Mouse (Mus musculus) embryonic fibroblast, embryonic 13.5 days (primary cell): ENCODE measurements around the gene Tep1. TPM values are rescaled to one million over a fixed set of nuclear protein-coding genes. Genes with fewer than 3 reads are reported as not detected.
A peak's percentile ranks its signal among the peaks of the same experiment; 100 is the strongest.

ENCODE experiments used
- H3K27ac ChIP-seq: 2 replicates; pipeline ENCODE4 v1.5.1; 2012; ENCODE audit warnings: low read length, control low read depth, inconsistent platforms; ENCODE audit not compliant: insufficient read depth
- H3K4me1 ChIP-seq: 2 replicates; pipeline ENCODE4 v1.6.1; 2011; ENCODE audit warnings: low read length; ENCODE audit not compliant: control insufficient read depth, insufficient read depth
- H3K4me3 ChIP-seq: 2 replicates; pipeline ENCODE4 v1.5.1; 2011; ENCODE audit warnings: mild to moderate bottlenecking, control low read depth, low read length; ENCODE audit not compliant: insufficient read depth
- CTCF ChIP-seq: IDR thresholded peaks from 2 replicates; pipeline ENCODE4 v1.5.1; 2011; ENCODE audit warnings: mild to moderate bottlenecking, control low read depth, low read length, moderate library complexity, borderline replicate concordance; ENCODE audit not compliant: insufficient read depth
- POLR2A ChIP-seq: IDR thresholded peaks from 2 replicates; pipeline ENCODE4 v1.6.1; 2011; ENCODE audit warnings: low read depth, mild to moderate bottlenecking, control low read depth, low read length, moderate library complexity
- polyA plus RNA-seq: library from polyadenylated mRNA; stranded (reverse); fragments of >200 nt; gene quantifications from 2 replicates; pipeline ENCODE4 v1.2.4, GENCODE M21; 2011; ENCODE audit warnings: low read depth; ENCODE audit not compliant: missing spikeins, insufficient read length

Gene Tep1
- polyA plus RNA-seq, 1 experiment, result 26.1 TPM

DNA sequence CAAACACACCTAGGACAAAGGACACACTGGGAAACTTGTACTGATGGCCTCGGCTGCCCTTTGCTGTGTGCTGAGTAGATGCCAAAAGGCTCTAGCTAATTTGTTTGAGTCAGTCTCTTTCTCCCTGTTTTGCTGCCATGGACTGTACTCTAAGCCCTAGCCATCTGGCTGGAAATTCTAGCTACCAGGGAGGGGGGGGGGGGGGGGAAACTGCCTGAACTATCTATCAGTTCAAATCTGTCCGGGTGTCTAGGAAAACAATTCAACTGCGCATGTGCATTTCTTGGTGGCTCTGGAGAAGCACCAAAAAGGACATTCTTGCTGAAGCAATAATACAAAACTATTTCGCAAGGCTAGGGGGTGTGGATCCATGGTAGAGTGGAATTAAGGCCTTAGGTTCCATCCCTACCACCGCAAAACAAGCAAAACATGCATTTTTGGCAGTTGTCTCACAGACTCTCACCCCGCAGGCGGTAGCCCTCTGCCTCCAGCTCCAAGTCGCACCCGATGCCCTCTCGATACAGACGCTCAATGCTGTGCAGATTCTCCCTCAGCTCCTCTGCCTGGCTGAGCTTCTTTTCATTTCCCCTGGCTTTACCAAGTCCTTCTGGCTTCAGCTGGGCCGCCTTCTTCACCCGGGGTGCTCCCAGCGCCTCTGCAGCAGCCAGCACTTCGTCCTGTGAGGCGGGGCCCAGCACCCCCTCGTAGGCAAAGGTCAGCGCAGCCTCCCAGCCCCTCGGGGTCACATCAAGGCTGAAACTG, 25.8 kb upstream of the Tep1 start:
- TF ChIP-seq CTCF (no peak), POLR2A (no peak; the same call in none of the 2 replicates)
- H3K4me3 ChIP-seq, result no peak overlapping the region
- H3K27ac ChIP-seq, result peak overlapping the region; percentile 87
- H3K4me1 ChIP-seq, result peaks cover 11% of the 10 kb centered on the region

DNA sequence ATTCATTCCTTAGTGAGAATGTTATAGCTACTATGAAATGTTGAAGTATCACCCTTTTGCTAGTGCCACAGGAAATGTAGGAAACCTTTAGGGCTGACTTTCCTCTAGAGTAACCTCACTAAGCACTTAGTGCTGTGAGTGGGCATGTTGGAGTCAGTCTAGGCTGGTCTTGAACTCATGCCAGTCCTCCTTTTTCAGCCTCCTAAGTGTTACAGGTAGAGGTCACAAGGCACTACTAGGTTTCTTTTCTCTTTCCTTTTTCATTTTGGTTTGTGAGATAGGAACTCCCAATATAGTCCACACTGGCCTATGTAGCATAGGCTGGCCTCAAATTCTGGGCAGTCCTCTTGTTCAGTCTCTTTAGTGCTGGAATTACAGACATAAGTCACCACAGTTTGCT, 25.0 kb upstream of the Tep1 start:
- peaks cover 11% of the 10 kb centered on the region; the same call in 1 of the 2 replicates for H3K4me1 ChIP-seq
- no peak overlapping the region for H3K4me3 ChIP-seq
- H3K27ac ChIP-seq, result peak overlapping the region; percentile 87
- TF ChIP-seq POLR2A (no peak), CTCF (no peak)

DNA sequence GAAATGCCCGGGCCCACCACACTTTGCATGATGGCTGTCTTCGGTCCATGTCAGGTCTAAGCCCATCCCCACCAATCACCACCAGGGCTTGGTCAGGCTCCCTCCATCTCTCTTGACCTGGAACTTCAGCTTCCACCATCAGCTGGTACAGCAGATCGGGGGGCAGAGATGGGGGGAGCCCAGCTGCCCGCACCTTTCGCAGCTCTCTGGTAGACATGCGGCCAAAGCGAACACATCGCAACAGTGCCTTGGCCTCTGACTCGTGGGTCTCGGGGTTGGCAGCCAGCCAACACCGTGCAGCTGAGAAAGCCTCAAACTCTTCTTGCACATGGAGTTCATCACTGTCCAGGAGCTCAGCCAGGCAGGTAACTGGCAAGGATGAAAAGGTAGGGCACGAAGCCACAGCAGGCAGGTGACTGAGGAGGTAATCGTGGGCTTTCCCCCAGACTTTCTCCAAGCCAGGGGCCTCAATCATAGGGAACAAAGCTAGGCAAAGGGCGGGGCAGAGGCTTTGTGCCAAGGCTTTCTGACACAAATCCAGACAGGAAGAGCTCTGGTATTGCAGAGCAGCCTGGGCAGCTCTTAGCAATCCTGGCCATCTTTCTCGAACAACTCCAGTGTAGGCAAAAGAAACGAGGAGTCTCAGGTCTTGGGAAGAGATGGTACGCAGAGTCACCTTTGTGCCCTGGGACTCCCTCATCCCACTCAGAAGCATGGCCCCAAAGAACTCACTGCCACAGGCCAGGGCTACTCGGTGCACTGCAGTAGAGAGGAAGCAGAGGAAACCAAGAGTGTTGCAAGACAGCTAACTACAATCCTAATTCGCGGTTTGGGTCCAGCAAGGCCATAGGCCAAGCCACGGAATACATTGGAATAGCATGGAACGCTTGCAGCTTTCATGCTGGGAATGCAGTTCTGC, 22.4 kb upstream of the Tep1 start:
- TF ChIP-seq CTCF (no peak), POLR2A (no peak)

DNA sequence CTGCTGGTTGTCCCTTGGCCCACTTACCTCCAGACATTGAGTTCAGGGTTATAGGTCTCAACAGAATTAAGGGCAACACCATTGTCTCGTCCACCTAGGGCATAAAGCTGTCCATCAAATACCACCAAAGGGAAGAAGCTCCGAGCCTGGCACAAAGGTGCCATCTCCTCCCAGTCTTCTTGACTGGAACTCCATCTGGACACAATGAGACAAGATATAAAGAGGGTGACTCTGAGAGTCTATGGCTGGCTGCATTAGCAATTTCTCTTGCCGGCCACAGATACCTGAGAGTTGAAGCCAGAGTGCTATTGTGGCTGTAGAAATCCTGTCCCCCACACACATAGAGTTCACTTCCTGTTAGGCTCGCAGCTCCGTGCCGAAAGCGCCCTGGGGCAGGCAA, 21.7 kb upstream of the Tep1 start:
- H3K27ac ChIP-seq, result no peak overlapping the region
- H3K4me1 ChIP-seq, result 0 out of 2 replicates have a peak, but pooled peaks cover 5% of the 10 kb centered on the region
- H3K4me3 ChIP-seq, result no peak overlapping the region
- TF ChIP-seq POLR2A (no peak), CTCF (no peak)

More for the DNA sequence above, 22.4 kb upstream of the Tep1 start:
- H3K4me1 ChIP-seq, result peaks cover 11% of the 10 kb centered on the region; the same call in 1 of the 2 replicates
- no peak overlapping the region for H3K27ac ChIP-seq
- H3K4me3 ChIP-seq, result no peak overlapping the region

DNA sequence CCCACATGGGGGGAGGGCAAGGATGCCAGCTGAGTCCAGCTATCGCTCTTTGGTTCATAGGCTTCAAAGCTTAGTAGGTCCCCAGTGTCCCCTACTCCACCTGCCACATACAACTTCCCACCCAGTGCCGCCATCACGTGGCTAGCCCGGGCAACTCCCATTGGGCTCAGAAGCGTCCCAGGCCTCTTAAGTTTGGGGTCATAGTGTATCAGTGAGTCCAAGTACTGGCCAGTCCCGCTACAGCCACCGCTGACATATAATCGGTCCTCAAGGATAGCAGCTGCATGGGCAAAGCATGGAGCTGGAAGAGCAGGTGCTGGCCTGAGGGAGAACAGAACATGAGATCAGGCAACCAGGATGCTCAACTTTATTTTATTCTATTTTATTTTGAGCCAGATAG, 21.3 kb upstream of the Tep1 start:
- H3K4me1 ChIP-seq, result 0 out of 2 replicates have a peak, but pooled peaks cover 4% of the 10 kb centered on the region
- H3K27ac ChIP-seq, result no peak overlapping the region
- no peak overlapping the region for H3K4me3 ChIP-seq
- TF ChIP-seq POLR2A, result no peak
- TF ChIP-seq CTCF, result no peak

DNA sequence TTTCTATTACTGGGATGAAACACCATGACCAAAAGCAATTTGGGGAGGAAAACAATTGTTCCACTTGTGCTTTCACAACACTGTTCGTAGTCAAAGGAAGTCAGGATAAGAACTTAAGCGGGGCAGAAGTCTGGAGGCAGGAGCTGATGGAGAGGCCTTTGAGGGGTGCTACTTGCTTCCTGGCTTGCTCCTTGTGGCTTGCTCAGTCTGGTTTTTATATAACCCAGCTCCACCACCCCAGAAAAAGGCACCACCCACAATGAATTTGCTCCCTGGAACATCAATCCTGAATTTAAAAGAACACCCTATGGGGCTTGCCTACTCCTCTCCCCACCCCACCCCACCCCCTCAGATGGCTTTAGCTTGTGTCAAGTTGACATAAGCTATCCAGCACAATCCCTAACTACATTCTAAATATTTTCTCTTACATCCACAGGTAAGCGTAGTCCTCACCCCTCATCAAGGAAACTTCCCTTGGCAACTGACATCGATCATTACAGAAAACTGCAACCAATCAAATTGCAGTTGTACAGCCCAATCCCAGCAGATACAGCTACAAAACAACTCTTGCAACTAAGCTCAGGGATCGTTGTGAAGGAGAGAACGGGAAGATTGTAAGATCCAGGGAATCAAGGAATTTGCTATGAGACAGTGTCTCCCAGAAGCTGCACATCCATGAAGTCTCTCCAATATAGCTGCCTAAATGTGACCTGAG, 6.0 kb upstream of the Tep1 start:
- no peak overlapping the region for H3K4me3 ChIP-seq
- no peaks in the 10 kb centered on the region for H3K4me1 ChIP-seq
- H3K27ac ChIP-seq, result no peak overlapping the region
- TF ChIP-seq CTCF (no peak), POLR2A (no peak)

DNA sequence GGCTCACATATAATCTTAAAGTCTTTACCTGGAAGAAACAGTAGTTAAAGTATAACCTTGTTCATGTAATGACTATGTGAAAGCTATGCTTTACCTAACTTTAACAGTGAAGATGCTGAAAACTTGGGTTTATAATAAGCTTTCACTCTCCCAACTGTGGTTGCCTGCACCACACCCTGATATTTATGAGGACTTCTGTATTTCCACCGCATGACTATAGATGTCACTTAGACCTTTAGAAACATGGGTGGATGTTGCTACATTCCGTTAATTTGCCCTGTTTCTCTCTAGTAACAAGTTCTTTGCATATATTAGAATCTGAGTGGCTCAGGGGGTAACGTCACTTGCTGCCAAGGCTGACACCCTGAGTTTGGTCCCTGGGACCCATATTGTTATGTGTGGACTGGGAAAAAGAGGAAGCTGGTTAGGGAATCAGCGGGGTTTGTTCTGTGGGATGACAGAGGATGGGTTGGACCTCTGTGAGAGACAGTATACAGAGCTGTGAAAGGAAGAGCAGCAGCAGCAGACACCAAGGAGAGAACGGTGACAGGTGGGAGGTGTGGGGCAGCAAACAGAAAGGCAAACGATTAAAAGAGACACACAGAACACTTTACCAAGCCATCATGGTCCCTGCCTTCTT, 5.4 kb upstream of the Tep1 start:
- TF ChIP-seq POLR2A (no peak), CTCF (no peak)
- Histone ChIP-seq H3K27ac (no peak overlapping the region), H3K4me1 (no peaks in the 10 kb centered on the region), H3K4me3 (no peak overlapping the region)

DNA sequence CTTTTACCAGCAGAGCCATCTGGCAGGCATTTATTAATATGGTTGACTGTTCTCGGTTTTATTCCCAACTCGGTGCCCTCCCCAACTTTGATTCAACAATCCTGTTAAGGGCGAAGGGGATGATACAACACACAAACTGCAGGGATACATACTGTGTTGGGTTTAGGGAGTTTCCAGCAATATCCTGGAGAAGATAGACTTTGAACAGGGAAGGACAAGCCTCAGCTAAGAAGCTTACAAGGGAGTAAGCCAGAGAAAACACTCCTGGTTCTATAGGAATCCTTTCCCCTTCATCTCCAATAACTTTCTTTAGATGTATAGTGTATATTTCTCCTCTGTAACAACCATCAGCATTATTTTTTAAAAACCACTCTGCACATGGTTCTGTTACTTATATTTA, 4.8 kb upstream of the Tep1 start:
- no peaks in the 10 kb centered on the region for H3K4me1 ChIP-seq
- no peak for TF ChIP-seq POLR2A
- TF ChIP-seq CTCF, result no peak
- no peak overlapping the region for H3K27ac ChIP-seq
- H3K4me3 ChIP-seq, result no peak overlapping the region

DNA sequence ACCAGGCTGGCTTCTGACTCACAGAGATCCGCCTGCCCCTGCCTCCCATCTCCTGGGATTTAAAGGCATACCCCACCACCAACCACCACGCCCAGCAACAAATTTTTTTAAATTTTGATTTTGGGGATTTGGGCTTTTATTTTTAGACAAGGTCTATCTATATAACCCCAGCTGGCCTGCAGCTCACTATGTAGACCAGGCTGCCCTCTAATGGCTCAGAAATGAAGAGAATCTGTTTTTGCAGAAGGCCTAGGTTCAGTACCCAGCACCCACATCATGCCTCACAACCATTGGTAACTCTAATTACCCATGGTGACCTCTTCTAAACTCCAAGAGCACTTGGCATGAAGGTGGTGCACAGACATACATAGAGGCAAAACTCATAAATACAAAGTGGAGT, 924 bp upstream of the Tep1 start:
- Histone ChIP-seq H3K27ac (no peak overlapping the region), H3K4me1 (no peaks in the 10 kb centered on the region), H3K4me3 (no peak overlapping the region)
- TF ChIP-seq CTCF (no peak), POLR2A (no peak)
